Mouse (Mus musculus) frontal cortex, postnatal 14 days (tissue): Measurements from ENCODE around the gene Gnao1.

Experiments
- DNase-seq, 2 experiments: peaks; one replicate each; pipeline ENCODE4 v3.0.0; 2022; ENCODE audit warnings: low spot score in 2 of 2

Gene Gnao1

GRCm38 (mm10) chr8:93845186-93845585, 35.4 kb downstream of the Gnao1 start:
- DNase-seq = no peak

- DNase-seq = no peak
Measured at GRCm38 (mm10) chr8:93852087-93852645, 42.4 kb downstream of the Gnao1 start.

- no peak for DNase-seq
Measured at GRCm38 (mm10) chr8:93852851-93853461, 43.2 kb downstream of the Gnao1 start.

GRCm38 (mm10) chr8:93854676-93855075, 44.9 kb downstream of the Gnao1 start:
- no peak for DNase-seq

GRCm38 (mm10) chr8:93855272-93855671, 45.5 kb downstream of the Gnao1 start:
- DNase-seq = no peak

- DNase-seq = no peak
Measured at GRCm38 (mm10) chr8:93857144-93857543, 47.4 kb downstream of the Gnao1 start.

GRCm38 (mm10) chr8:93858286-93858685, 48.5 kb downstream of the Gnao1 start:
- no peak for DNase-seq

GRCm38 (mm10) chr8:93860020-93860419, 50.3 kb downstream of the Gnao1 start:
- no peak for DNase-seq

GRCm38 (mm10) chr8:93864064-93864463, 54.3 kb downstream of the Gnao1 start:
- no peak for DNase-seq

GRCm38 (mm10) chr8:93866271-93866670, 56.5 kb downstream of the Gnao1 start:
- no peak for DNase-seq

- no peak for DNase-seq
Measured at GRCm38 (mm10) chr8:93868486-93869221, 58.9 kb downstream of the Gnao1 start.

- DNase-seq = no peak
Measured at GRCm38 (mm10) chr8:93871275-93871674, 61.5 kb downstream of the Gnao1 start.

GRCm38 (mm10) chr8:93878396-93878795, 68.6 kb downstream of the Gnao1 start:
- no peak for DNase-seq

GRCm38 (mm10) chr8:93879966-93880365, 70.2 kb downstream of the Gnao1 start:
- DNase-seq = no peak

GRCm38 (mm10) chr8:93881381-93881780, 71.6 kb downstream of the Gnao1 start:
- no peak for DNase-seq

GRCm38 (mm10) chr8:93883241-93883640, 73.5 kb downstream of the Gnao1 start:
- DNase-seq = no peak

- DNase-seq = no peak
Measured at GRCm38 (mm10) chr8:93883771-93884170, 74.0 kb downstream of the Gnao1 start.

- DNase-seq = peak; percentile 56 to 58
Measured at GRCm38 (mm10) chr8:93884316-93884715, 74.5 kb downstream of the Gnao1 start.

GRCm38 (mm10) chr8:93886181-93886580, 76.4 kb downstream of the Gnao1 start:
- DNase-seq = no peak

GRCm38 (mm10) chr8:93888150-93888676, 78.4 kb downstream of the Gnao1 start:
- DNase-seq = no peak

GRCm38 (mm10) chr8:93888702-93889480, 79.1 kb downstream of the Gnao1 start:
- DNase-seq = no peak

GRCm38 (mm10) chr8:93893556-93893955, 83.8 kb downstream of the Gnao1 start:
- DNase-seq = no peak
